Mouse (Mus musculus) CH12.LX (cell line): ENCODE results near the gene Tcf7l1.

ENCODE experiments used
- CTCF ChIP-seq, 2 experiments: IDR thresholded peaks in 1 of 2; conservative IDR thresholded peaks in 1 of 2; 2 replicates each; pipeline ENCODE4 v1.5.1; 2011 to 2012; ENCODE audit warnings: low read depth in 2 of 2, low read length in 2 of 2, improper control_type of control experiment in 1 of 2, inconsistent platforms in 1 of 2, mild to moderate bottlenecking in 1 of 2, moderate library complexity in 1 of 2
- EP300 ChIP-seq: IDR thresholded peaks from 2 replicates; pipeline ENCODE4 v1.6.1; 2011; ENCODE audit warnings: low read length, improper control_type of control experiment
- HCFC1 ChIP-seq: IDR thresholded peaks from 2 replicates; pipeline ENCODE4 v1.6.1; 2012; ENCODE audit warnings: low read depth, mild to moderate bottlenecking, inconsistent platforms, low read length, improper control_type of control experiment
- MAFK ChIP-seq: IDR thresholded peaks from 2 replicates; pipeline ENCODE4 v1.6.1; 2011; ENCODE audit warnings: low read length, improper control_type of control experiment; ENCODE audit not compliant: insufficient replicate concordance
- POLR2A ChIP-seq: IDR thresholded peaks from 2 replicates; pipeline ENCODE4 v1.6.1; 2011; ENCODE audit warnings: low read depth, mild to moderate bottlenecking, improper control_type of control experiment, low read length
- RAD21 ChIP-seq: IDR thresholded peaks from 2 replicates; pipeline ENCODE4 v1.6.1; 2011; ENCODE audit warnings: low read depth, mild to moderate bottlenecking, low read length, improper control_type of control experiment, moderate library complexity

- TF ChIP-seq HCFC1 = no peak
- TF ChIP-seq POLR2A = no peak
- TF ChIP-seq EP300 = no peak
- no peak for TF ChIP-seq RAD21
- TF ChIP-seq MAFK = no peak
- no peak for TF ChIP-seq CTCF (conservative IDR thresholded peaks at IDR 0.05 in 1 of 2, IDR thresholded peaks at IDR 0.05 in 1 of 2; ENCODE audit: low read depth in 2 of 2, low read length in 2 of 2)
These were observed 21.0 kb downstream of the Tcf7l1 start for GRCm38 (mm10) chr6:72768097-72768496.
